Mouse (Mus musculus) monocyte, adult 5-6 weeks (primary cell): ENCODE data around the gene Ccdc57. TPM values are rescaled to one million over a fixed set of nuclear protein-coding genes. Genes with fewer than 3 reads are reported as not detected.

Experiments used
- ATAC-seq: fragments of 153-309, 156-312 bp; replicated peaks from 2 replicates; pipeline ENCODE4 v1.8.0; 2017; ENCODE audit warnings: mild to moderate bottlenecking; ENCODE audit not compliant: low TSS enrichment, insufficient number of reproducible peaks, severe bottlenecking, poor library complexity, low FRiP score
- total RNA-seq: library from RNA; stranded (forward); fragments of 200-1000, 200-491, 200-594 nt; gene quantifications from 3 replicates; pipeline ENCODE4 v1.2.3, GENCODE M21; 2017

The Ccdc57 gene
- 0.39 to 0.57 TPM in 2 of 3 replicates, not detected in the other for total RNA-seq

DNA sequence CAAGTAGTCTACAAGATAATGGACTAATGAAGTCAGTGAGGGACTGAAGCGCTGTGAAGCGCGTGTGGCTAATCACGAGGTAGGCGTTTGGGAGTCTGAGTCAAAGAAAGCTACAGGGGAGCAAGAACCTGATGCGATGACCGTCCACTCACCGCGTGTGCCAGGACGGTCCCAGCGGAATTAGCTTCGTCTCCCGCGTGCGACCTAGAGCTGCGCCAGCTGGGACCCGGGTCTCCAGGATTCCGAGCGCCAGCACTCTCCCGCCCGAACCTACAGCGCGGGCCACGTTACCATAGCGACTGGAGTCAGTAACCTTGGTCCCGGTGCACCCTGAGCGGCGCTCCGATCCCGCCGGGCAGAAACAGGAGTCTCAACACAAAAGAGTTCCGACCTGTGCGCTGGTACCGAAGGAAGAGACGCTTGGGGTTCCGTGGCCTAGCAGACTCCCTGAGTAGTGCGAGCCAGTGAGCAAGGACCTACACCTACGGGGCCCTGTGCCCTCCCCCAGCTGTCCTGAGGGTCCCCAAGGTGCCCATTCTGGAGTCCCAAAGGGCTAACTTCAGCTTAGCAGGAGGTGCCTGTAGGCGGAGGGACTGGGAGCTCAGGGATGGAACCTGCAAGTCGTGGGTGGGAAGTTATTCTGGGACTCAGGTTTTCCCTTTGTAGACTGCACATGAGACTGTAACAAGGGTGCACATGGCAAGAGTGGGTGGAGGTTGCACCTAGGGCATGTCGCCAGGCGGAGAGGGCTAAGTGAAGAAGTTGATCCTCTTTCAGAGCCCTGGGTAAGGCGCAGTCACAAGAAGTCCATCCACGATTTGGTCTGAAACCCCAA is at the start of gene Ccdc57:
Gene Ccdc57 (minus strand): TSS at position 309 of the 835 bp plus-strand sequence.
- ATAC-seq, result peak; percentile 98

DNA sequence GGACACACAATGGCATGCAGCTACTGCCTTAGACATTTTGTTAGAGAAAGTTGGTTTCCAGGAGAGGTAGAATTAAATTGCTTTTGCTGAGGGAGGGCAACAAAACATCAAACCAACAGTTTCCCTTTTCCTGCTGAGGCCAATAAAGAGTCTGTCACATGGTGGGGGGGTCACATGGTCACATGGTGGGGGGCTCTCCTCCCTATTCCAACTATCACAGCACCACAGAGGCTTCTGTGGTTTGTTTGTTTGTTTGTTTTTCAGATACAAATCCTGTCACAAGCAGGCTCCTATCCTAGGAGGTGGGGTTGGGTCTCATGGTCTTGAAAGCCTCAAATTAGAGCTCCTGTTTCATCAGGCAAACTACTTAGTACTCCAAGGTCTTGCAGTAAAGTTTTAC is 49.8 kb upstream of the Ccdc57 start:
- ATAC-seq, result no peak

DNA sequence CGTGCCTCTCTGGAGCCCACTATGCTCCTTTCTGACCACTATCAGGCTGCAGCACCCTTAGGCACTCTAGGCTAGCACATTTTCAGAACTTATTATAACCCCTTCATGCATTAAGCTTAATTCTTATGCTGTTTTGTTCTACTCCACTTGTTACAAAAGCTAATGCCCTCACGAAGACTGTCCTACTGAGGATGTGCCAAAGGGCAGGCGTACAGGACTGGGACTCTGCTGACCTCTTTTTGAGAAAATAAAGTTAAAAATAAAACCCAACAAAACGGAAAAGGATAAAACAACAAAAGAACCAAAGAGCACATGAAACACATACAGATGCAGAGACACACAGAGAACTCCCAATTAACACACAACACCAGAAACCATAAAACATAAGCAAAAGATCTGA is 49.0 kb upstream of the Ccdc57 start:
- no peak for ATAC-seq

DNA sequence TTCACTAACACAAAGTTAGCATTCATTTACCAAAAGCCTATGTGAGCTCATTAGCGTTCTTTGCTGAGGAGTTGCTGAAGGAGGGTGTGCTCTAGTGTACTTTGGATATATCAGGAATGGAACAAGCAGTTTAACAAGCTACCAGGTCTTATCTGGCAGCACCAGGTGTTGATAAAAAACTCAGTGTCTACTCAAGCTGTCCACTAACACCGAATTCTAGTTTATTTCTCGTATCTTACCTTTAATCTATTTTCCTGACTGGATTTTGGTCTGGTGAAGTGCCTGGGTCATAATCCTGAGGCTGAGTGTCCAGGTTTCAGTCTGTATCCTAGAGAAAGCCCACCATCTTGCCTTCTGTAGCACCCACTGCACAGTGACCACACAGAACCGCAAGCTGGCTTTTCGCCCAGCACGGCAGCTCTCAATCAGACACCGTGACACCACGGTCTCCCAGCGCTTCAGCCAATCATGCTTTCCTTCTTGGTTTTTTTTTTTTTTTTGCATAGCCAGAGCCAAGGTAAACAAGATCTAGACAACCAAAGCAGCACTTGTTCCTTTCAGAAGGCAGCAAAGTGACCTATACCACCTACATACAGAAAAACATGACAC is 47.9 kb upstream of the Ccdc57 start:
- no peak for ATAC-seq

DNA sequence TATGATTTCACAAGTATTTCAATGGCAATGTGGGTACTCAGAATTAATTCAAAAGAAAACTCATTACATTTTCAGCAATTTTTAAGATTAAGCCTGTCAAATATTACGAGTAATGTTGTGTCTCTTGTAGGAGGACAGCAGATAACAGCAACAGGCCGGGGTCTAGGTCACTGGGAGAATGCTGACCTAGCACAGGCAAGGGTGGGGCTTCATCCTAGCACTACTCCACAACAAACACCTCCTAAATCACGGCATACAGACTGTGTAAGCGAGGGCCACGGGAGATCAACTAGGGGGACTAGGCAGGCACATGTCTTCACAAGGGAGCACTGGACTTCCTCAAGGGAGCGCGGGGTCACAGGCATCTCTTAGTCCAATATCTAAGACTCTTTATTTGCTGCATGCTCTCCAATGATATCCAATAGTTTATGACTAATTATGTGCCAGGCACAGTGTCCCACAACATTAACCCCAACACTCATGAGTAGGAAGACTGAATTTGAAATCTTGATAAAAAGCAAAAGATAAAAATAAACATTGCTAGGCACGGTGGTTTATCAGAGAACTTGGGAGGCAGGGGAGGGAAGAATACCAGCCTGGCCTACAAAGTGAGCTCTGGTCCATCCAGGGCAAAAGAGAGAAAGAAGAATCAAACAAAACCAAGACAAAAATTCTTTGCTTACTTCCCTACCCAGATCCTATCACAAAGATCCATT is 47.2 kb upstream of the Ccdc57 start:
- ATAC-seq, result no peak

DNA sequence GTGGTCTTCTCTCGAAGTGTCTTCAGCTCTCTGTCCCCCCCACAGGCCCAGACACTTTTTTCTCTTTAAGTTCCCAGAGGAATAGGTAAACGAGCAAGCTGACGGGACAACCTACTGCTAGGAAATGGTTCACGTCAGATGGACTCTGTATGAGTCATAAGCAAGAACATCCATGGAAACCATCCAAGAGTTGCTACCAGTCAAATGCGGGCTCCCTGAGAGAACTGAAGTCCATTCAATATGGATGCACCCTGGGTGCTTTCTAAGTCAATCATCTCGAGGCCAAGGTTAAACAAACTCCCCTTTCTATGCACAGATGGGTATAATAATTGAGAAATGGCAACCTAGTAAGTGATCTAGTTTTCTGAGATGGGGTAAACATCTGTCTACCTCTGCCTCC is 40.6 kb upstream of the Ccdc57 start:
- no peak for ATAC-seq

DNA sequence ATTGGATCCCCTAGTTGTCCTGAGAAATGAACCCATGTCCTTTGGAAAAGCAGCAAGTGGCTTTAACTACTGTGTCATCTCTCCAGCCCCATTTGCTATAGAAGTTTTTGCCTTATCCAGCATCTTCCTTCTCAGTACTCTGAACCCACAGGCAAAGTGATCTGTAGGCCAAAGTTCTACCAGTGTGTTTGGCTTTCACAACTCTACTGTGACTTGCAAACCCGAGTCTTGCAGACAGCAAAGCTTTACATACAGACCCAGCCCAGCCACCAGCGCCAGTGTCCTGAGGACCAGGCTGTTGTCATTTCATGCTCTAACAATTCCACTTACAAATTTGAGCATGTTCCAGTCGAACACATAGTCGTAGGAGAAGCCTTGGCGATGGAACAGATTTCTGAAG is 38.6 kb upstream of the Ccdc57 start:
- no peak for ATAC-seq

DNA sequence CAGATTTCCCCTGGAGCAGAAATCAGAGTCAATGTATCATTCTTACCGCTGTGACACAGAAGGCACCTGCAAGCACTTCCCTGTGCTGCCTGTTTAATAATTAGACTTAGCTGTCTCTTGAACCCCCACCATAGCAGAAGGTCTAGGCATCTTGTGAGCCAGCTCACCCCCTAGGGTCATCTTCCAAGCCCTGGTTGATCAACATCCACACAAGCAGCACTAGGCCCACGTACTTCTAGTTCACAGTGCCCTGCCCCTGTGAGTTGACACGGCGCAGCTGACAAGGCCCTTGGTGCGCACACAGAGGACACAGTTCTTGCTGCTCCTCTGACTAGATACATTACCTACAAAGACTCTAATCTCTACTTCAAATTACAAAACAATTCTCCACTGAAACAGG is 37.1 kb upstream of the Ccdc57 start:
- ATAC-seq, result no peak

DNA sequence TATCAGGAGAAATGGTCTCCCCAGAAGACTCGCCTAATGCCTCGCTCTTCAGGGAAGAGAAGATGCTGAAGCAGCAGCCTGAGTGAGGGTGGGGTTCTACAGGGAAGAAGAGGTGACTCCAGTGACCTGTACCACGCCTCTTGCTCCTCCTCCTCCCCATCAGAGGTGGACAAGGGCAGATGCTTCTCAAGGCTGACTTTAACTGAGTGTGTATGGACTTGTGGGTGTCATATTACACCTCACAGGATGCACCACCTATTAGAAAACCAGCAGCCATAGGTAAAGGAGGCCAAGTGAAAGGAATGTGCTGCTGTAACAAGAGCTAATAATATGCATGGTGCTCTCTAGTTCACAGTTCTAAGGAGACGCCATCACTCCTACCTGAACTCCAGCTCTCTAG is 32.9 kb upstream of the Ccdc57 start:
- no peak for ATAC-seq

DNA sequence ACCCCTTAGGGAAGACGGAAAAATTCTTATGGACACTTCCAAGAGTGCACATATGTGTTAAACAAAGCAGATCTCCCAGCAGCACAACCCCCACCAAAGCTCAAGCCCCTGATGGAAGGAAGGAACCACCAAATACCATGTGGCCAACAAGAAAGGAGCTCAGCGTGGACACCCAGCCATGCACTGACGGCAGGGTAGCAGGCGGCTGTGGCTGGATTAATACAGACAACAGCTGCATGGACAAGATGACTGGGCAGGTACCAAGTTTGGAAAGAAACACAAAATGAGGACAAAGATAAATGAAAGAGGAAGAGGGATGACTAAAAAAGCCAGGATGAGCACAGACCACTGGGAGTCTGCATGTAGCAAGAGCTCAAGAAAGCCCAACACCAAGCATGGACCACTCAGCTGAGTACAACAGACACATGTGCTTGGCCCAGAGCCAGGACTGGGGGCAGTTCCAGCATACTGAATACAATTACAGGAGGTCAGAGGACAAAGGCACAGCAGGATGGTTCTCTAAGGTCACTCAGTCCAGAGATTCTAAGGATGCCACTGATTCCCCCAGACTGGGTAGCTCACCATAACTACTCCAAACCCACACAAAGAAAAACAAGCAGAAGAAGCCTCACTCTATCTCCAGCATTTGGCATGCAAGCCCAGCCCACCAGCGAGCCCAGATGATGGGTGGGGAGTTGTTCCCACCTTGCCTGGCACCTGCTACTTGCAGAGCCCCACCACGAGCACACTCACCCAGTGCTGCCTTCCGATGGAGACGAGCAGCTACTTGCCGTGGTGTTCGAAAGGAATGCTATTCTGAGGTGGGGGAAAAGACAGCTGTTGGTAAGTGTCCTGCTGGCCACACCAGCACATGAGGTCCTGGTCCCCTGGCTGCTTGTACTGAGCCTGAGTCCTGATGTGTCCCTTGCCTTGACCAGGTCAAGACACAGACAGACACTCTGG is 31.8 kb upstream of the Ccdc57 start:
- no peak for ATAC-seq

DNA sequence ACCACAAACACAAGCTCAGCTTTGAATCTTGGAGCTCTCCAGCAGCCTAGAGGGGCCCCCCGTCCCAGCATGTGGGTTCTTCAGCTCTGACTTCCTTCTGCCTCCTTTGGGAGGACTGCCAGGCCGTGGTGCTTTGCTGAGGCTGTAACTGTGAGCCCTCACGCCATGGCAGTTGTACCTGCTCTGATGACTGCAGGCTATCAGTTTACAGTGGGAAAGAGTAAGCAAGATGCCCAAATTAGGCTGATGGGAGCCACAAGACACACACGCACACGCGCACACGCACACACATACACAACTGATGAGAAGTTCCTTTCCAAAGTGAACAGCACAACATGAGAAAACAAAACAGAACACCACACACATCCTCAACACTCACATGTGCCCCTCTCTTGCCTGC is 30.2 kb upstream of the Ccdc57 start:
- no peak for ATAC-seq

DNA sequence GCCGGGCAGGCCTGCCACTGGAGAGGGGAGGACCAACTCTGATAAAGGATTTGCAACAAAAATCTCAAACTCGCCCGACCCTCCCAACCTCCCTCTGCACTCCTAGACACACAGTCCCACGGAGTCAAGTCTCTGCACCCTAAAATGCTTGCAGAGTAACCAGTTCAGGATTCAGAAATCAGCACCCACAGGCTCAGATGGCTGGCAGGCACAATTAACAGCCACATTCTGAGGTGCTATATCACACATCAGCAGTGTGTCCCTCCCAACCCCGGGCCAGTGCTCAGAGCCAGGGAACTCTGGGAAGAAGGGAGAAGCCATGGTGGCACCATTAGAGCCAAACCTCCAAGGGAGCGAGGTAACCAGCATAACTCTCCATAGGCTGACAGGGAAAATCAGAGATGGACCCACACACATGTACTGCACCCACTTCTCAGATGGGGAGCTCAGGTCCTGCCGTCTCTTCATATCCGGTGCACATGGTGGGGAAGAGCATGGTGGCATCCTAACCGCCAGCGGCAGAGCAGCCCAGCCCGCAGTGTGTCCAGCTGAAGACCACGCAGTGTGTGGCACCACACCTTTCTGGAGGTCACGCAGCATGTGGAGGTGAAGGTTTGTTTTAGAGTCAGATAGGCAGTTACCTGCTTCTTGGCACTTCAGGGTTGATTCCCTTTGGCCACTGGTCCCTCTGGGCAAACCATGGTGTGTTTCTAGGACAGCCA is 29.5 kb upstream of the Ccdc57 start:
- ATAC-seq, result no peak

DNA sequence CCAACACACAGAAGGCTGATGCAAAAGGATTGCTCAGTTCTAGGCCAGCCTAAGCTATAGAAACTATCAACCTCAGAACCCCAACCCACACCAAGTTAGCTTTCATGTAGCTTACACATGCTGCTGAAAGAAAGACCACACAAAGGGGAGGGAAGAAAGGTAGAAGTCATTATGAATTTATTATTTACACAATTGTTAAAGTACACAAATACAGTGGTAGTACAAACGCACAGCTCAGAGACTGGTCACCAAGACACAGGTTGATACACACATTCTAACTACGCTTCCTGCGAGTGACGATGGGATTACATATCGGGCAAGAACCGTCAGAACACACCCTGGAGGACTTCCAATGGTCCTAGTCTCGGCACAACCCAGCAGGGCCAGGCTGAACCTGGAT is 28.9 kb upstream of the Ccdc57 start:
- ATAC-seq, result no peak

DNA sequence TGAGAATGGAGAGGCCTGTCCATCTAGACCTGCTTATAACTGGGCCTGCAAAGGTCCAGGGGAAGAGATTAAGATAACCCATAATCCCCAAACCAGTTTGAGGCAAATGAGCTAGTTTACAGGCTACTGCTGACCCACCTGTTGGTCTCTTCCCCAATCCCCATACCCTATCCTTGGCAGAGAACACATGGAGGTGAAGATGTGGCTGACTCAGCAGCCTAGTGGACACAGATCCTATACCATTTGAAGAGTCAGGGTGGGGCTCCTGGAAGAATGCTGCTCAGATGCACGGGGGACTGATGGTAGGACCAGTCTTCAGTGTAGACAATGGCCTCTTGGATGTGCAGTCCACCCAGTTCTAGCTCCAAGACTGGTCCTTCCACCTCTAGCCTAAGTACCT is 27.6 kb upstream of the Ccdc57 start:
- no peak for ATAC-seq

DNA sequence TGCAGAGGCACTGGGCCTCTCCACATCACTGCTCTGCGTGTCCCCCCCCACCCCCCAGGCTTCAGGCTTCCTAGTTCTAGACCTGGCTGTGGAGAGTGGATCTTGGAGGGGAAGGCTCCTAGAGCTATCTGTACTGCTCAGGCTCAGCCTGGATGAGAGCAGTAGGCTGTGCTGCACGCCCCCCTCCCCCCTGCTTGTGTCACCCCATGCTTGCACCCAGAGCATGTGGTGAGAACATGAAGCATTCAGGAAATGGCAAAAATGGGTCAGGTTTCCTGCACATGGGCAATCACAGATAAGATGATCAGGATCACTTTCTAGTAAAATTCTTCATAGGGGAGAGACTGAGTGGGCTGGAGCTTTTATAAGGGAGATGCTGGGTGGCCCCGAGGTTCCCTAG is 26.9 kb upstream of the Ccdc57 start:
- no peak for ATAC-seq

DNA sequence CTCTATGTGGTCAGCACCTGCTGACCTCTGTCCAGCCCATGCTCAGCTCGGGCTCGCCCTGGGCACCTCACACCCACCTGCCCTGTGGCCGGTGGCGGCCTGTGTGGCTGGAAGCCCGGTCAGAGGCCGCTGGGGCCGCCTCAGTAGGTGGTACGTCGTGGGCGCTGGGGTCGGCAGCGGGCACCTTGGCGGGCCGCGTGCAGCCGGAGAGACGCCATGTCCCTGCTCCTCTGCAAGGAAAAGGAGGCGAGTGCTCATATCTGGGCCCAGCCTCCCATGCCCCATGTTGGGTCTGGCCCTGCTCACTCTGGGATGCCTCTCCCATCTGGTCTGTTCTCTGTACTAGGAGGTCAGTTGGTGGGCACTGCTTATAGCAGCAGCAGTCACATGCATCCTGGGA is 26.4 kb upstream of the Ccdc57 start:
- ATAC-seq, result no peak

DNA sequence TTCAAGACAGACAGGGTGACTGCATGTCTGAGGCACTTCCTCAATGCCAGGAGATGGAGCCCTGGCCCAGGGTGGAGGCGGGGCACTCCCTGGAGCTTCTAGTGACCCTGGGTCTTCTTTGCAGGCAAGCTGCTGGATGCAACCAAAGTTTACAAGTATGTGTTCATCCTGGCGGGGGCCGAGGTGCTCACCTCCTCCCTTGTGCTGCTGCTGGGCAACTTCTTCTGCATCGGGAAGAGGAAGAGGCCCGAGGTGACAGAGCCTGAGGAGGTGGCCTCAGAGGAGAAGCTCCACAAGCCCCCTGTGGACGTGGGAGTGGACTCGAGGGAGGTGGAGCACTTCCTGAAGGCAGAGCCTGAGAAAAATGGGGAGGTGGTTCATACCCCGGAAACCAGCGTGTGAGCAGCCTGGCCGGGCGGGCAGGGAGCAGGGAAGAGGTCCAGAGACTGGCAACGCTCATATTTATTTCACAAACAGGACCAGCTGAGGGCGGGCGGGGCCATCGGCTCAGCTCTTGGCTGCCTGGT is 25.1 kb upstream of the Ccdc57 start:
- ATAC-seq, result peak; percentile 79

DNA sequence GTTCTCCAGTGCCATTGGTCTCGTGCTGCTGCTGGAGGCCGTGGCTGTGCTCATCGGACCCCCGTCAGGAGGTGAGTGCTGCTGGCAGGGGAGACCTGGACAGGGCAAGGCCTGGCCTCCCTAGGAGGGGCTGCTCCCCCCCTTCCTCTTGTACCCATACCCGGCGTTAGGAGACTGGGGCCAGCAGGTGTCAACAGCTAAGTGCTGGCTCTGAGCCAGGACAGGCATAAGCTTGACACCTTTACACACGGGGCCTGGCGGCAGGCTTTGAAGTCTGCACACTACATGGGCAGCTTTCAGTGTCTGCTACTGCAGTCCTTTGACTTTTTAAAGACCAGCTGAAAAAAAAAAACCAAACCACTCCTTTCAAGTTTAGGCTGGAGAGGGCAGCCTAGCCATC is 24.4 kb upstream of the Ccdc57 start:
- ATAC-seq, result no peak
